Mouse (Mus musculus): Measurements from ENCODE around the gene Ugt1a5. TPM values are rescaled to one million over a fixed set of nuclear protein-coding genes. Genes with fewer than 3 reads are reported as not detected.
"Not testable (repeated sequence)": the region's sequence is repeated elsewhere in the genome, so short reads cannot be mapped to it uniquely, and the experiment has no call there.

Ugt1a5 gene
- polyA plus RNA-seq, 1 experiment, result not detected

- 58% methylated on average over 1 of the region's 1 CpGs for WGBS
- no peak overlapping the region for H3K4me3 ChIP-seq (ENCODE audit: extremely low read depth, insufficient read depth, insufficient read length)
- TF ChIP-seq CTCF (IDR thresholded peaks at IDR 0.05; ENCODE audit: extremely low read depth, insufficient read depth, insufficient read length, insufficient replicate concordance), result no peak
- TF ChIP-seq POLR2A (IDR thresholded peaks at IDR 0.05; ENCODE audit: low read depth, low read length), result no peak
- DNase-seq (ENCODE audit: low read depth in 1 of 2, low spot score in 2 of 2), result no peak
- no peaks in the 10 kb centered on the region for H3K27me3 ChIP-seq (ENCODE audit: control insufficient read depth, insufficient read depth, low read length)
- no peaks in the 10 kb centered on the region for H3K36me3 ChIP-seq (ENCODE audit: control insufficient read depth, insufficient read depth, low read length)
- H3K4me1 ChIP-seq (ENCODE audit: control insufficient read depth, insufficient read depth, insufficient read length), result no peaks in the 10 kb centered on the region
- H3K27ac ChIP-seq (ENCODE audit: insufficient read depth, low read length), result no peak overlapping the region
Observed at GRCm38 (mm10) chr1:88223591-88223990, 57.8 kb downstream of the Ugt1a5 start.

DNA sequence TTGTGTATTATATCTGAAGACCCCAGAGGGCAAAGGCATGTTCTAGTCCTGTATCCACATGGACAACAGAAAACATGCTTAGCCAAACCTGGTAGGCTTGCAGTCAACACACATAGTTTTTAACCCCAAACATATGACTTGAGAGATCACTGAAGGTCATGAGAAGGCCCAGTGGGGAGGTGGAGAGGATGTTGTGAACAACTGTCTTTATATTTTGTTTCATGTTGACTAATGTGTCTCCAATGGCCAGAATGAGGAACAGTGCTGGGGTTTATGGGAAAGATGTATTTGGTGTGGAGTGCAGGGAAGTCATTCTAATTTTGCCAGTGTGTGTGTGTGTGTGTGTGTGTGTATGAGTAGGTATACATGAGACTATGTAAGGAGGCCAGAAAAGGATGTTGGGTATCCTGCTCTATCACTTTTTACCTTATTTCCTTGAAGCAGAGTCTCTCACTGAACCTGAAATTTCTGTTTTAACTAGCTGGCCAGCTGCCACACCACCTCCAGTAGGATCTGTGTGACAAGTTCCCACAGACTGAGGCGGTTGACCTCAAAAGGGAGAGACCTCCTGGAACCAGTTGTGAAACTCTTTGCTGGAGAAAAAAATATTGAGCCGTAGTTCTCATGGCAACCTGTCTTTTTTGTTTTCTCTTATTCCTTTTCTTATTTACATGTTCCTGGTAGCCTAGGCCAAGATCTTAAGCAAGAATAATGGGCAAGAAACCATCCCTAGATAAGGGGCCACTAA lies 58.4 kb downstream of the Ugt1a5 start:
- Histone ChIP-seq H3K27ac (ENCODE audit: insufficient read depth, low read length) (no peak overlapping the region), H3K4me3 (ENCODE audit: extremely low read depth, insufficient read depth, insufficient read length) (no peak overlapping the region), H3K36me3 (ENCODE audit: control insufficient read depth, insufficient read depth, low read length) (no peaks in the 10 kb centered on the region), H3K27me3 (ENCODE audit: control insufficient read depth, insufficient read depth, low read length) (no peaks in the 10 kb centered on the region), H3K4me1 (ENCODE audit: control insufficient read depth, insufficient read depth, insufficient read length) (no peaks in the 10 kb centered on the region)
- no peak for DNase-seq (ENCODE audit: low read depth in 1 of 2, low spot score in 2 of 2)
- 67% methylated on average over 2 of the region's 2 CpGs for WGBS
- TF ChIP-seq POLR2A (IDR thresholded peaks at IDR 0.05; ENCODE audit: low read depth, low read length), result no peak
- no peak for TF ChIP-seq CTCF (IDR thresholded peaks at IDR 0.05; ENCODE audit: extremely low read depth, insufficient read depth, insufficient read length, insufficient replicate concordance)

DNA sequence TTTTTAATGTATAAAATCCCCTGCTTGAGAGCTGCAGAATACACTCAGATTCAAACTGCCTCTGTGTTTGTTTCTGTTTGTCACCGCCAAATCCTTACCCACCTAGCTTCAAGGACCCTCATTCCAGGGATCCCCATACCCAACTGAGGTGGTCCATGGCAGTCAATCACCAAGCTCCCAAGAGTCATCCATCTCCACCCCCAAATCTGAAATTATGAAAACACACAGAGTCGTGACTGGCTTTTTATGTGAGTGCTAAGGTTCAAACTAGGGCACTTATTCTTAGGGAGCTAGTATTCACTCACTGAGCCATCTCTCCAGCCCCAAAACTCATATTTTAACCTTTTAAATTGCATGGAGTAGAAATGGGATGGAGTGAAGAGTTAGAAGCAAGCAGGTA lies 59.5 kb downstream of the Ugt1a5 start:
- 37% methylated on average over 2 of the region's 2 CpGs for WGBS
- not testable (repeated sequence) for DNase-seq (ENCODE audit: low read depth in 1 of 2, low spot score in 2 of 2); H3K36me3 ChIP-seq (ENCODE audit: control insufficient read depth, insufficient read depth, low read length); H3K27me3 ChIP-seq (ENCODE audit: control insufficient read depth, insufficient read depth, low read length); H3K4me3 ChIP-seq (ENCODE audit: extremely low read depth, insufficient read depth, insufficient read length); H3K27ac ChIP-seq (ENCODE audit: insufficient read depth, low read length); H3K4me1 ChIP-seq (ENCODE audit: control insufficient read depth, insufficient read depth, insufficient read length)

DNA sequence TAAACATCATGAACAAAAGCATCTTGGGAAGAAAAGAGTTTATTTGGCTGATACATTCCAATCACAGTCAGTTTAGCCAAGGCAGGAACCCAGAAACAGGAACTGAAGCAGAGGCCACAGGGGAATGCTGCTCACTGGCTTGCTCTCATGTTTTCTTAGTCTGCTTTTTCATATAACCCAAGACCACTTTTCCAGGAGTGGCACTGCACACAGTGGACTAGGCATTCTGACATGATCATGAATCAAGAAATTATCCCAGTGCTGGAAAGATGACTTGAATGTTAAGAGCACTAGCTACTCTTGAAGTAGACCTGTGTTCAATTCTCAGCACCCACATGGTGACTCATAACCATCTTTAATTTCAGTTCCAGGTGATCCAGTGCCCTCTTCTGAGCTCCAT lies 59.9 kb downstream of the Ugt1a5 start:
- H3K27me3 ChIP-seq (ENCODE audit: control insufficient read depth, insufficient read depth, low read length), result no peaks in the 10 kb centered on the region
- H3K4me1 ChIP-seq (ENCODE audit: control insufficient read depth, insufficient read depth, insufficient read length), result no peaks in the 10 kb centered on the region
- H3K36me3 ChIP-seq (ENCODE audit: control insufficient read depth, insufficient read depth, low read length), result no peaks in the 10 kb centered on the region
- no peak overlapping the region for H3K27ac ChIP-seq (ENCODE audit: insufficient read depth, low read length)
- H3K4me3 ChIP-seq (ENCODE audit: extremely low read depth, insufficient read depth, insufficient read length), result no peak overlapping the region
- no peak for DNase-seq (ENCODE audit: low read depth in 1 of 2, low spot score in 2 of 2)
- TF ChIP-seq CTCF (IDR thresholded peaks at IDR 0.05; ENCODE audit: extremely low read depth, insufficient read depth, insufficient read length, insufficient replicate concordance) (no peak), POLR2A (IDR thresholded peaks at IDR 0.05; ENCODE audit: low read depth, low read length) (no peak)

- Histone ChIP-seq H3K4me1 (ENCODE audit: control insufficient read depth, insufficient read depth, insufficient read length) (no peaks in the 10 kb centered on the region), H3K4me3 (ENCODE audit: extremely low read depth, insufficient read depth, insufficient read length) (no peak within 1 kb of the TSS), H3K27me3 (ENCODE audit: control insufficient read depth, insufficient read depth, low read length) (no peaks in the 10 kb centered on the region), H3K36me3 (ENCODE audit: control insufficient read depth, insufficient read depth, low read length) (no peaks in the 10 kb centered on the region), H3K27ac (ENCODE audit: insufficient read depth, low read length) (no peak within 1 kb of the TSS)
- DNase-seq (ENCODE audit: low read depth in 1 of 2, low spot score in 2 of 2), result no peak
- TF ChIP-seq POLR2A (IDR thresholded peaks at IDR 0.05; ENCODE audit: low read depth, low read length) (no peak), CTCF (IDR thresholded peaks at IDR 0.05; ENCODE audit: extremely low read depth, insufficient read depth, insufficient read length, insufficient replicate concordance) (no peak)
- WGBS, result 48% methylated on average over 5 of the region's 5 CpGs
Observed at GRCm38 (mm10) chr1:88226670-88227379, 61.0 kb downstream of the Ugt1a5 start, which contains the start of gene Mroh2a. TSS of gene Mroh2a (plus strand) at chr1:88226986.

DNA sequence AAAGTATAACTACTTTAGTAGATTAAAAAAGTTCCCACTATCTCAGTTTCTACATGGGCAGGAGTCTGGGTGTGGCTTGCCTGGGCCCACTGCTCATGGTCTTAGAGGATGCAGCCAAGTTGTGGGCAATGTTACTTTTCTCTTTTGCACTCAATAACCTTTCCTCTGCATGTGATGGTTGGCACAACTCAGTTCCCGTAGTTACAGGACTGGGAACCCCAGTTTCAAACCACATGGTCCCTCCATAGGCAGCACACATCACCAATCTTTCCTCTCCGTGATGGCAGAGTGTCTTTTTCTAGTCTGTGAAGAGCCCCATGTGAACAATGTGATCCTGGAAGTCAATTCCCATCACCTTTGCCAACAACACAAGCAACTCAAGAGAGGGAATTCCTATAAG lies 61.7 kb downstream of the Ugt1a5 start:
- Histone ChIP-seq H3K27me3 (ENCODE audit: control insufficient read depth, insufficient read depth, low read length) (no peaks in the 10 kb centered on the region), H3K4me3 (ENCODE audit: extremely low read depth, insufficient read depth, insufficient read length) (no peak overlapping the region), H3K4me1 (ENCODE audit: control insufficient read depth, insufficient read depth, insufficient read length) (no peaks in the 10 kb centered on the region), H3K36me3 (ENCODE audit: control insufficient read depth, insufficient read depth, low read length) (no peaks in the 10 kb centered on the region), H3K27ac (ENCODE audit: insufficient read depth, low read length) (no peak overlapping the region)
- no peak for DNase-seq (ENCODE audit: low read depth in 1 of 2, low spot score in 2 of 2)
- 60% methylated on average over 2 of the region's 2 CpGs for WGBS
- no peak for TF ChIP-seq POLR2A (IDR thresholded peaks at IDR 0.05; ENCODE audit: low read depth, low read length)
- TF ChIP-seq CTCF (IDR thresholded peaks at IDR 0.05; ENCODE audit: extremely low read depth, insufficient read depth, insufficient read length, insufficient replicate concordance), result no peak

GRCm38 (mm10) chr1:88228121-88228520 lies 62.3 kb downstream of the Ugt1a5 start:
- no peak for DNase-seq (ENCODE audit: low read depth in 1 of 2, low spot score in 2 of 2)
- Histone ChIP-seq H3K4me1 (ENCODE audit: control insufficient read depth, insufficient read depth, insufficient read length) (no peaks in the 10 kb centered on the region), H3K27me3 (ENCODE audit: control insufficient read depth, insufficient read depth, low read length) (no peaks in the 10 kb centered on the region), H3K36me3 (ENCODE audit: control insufficient read depth, insufficient read depth, low read length) (no peaks in the 10 kb centered on the region), H3K4me3 (ENCODE audit: extremely low read depth, insufficient read depth, insufficient read length) (no peak overlapping the region), H3K27ac (ENCODE audit: insufficient read depth, low read length) (no peak overlapping the region)
- TF ChIP-seq POLR2A (IDR thresholded peaks at IDR 0.05; ENCODE audit: low read depth, low read length) (no peak), CTCF (IDR thresholded peaks at IDR 0.05; ENCODE audit: extremely low read depth, insufficient read depth, insufficient read length, insufficient replicate concordance) (no peak)
- WGBS, result 71% methylated on average over 7 of the region's 7 CpGs
